Mouse (Mus musculus): Measurements from ENCODE around the gene Capza2.
A peak's percentile ranks its signal among the peaks of the same experiment; 100 is the strongest.

The Capza2 gene

GRCm38 (mm10) chr6:17635615-17636284 lies at the start of gene Capza2:
Gene Capza2, plus strand, starts transcription at chr6:17636234.
- no peak for DNase-seq (ENCODE audit: low spot score)

- peak; percentile 54 for DNase-seq (ENCODE audit: low spot score)
Observed at GRCm38 (mm10) chr6:17589049-17589952, 46.7 kb upstream of the Capza2 start.

GRCm38 (mm10) chr6:17589953-17590627 lies 45.9 kb upstream of the Capza2 start:
- no peak for DNase-seq (ENCODE audit: low spot score)

GRCm38 (mm10) chr6:17593971-17594370 lies 42.1 kb upstream of the Capza2 start:
- no peak for DNase-seq (ENCODE audit: low spot score)

GRCm38 (mm10) chr6:17595712-17596462 lies 40.1 kb upstream of the Capza2 start:
- no peak for DNase-seq (ENCODE audit: low spot score)

GRCm38 (mm10) chr6:17599373-17599772 lies 36.7 kb upstream of the Capza2 start:
- DNase-seq (ENCODE audit: low spot score) = no peak

- no peak for DNase-seq (ENCODE audit: low spot score)
Observed at GRCm38 (mm10) chr6:17601526-17601925, 34.5 kb upstream of the Capza2 start.

GRCm38 (mm10) chr6:17606915-17607314 lies 29.1 kb upstream of the Capza2 start:
- DNase-seq (ENCODE audit: low spot score) = no peak

GRCm38 (mm10) chr6:17611352-17612010 lies 24.6 kb upstream of the Capza2 start:
- no peak for DNase-seq (ENCODE audit: low spot score)

- no peak for DNase-seq (ENCODE audit: low spot score)
Observed at GRCm38 (mm10) chr6:17612652-17613051, 23.4 kb upstream of the Capza2 start.

GRCm38 (mm10) chr6:17620823-17621222 lies 15.2 kb upstream of the Capza2 start:
- DNase-seq (ENCODE audit: low spot score) = no peak

- DNase-seq (ENCODE audit: low spot score) = no peak
Observed at GRCm38 (mm10) chr6:17621436-17621835, 14.6 kb upstream of the Capza2 start.

GRCm38 (mm10) chr6:17628701-17629455 lies 7.2 kb upstream of the Capza2 start:
- no peak for DNase-seq (ENCODE audit: low spot score)

GRCm38 (mm10) chr6:17629756-17630155 lies 6.3 kb upstream of the Capza2 start:
- no peak for DNase-seq (ENCODE audit: low spot score)

- no peak for DNase-seq (ENCODE audit: low spot score)
Observed at GRCm38 (mm10) chr6:17631611-17632010, 4.4 kb upstream of the Capza2 start.

GRCm38 (mm10) chr6:17633819-17634218 lies 2.2 kb upstream of the Capza2 start:
- DNase-seq (ENCODE audit: low spot score) = no peak

- no peak for DNase-seq (ENCODE audit: low spot score)
Observed at GRCm38 (mm10) chr6:17634992-17635391, 1.0 kb upstream of the Capza2 start.

- DNase-seq (ENCODE audit: low spot score) = peak; percentile 80
Observed at GRCm38 (mm10) chr6:17636764-17637170, 733 bp downstream of the Capza2 start.

- no peak for DNase-seq (ENCODE audit: low spot score)
Observed at GRCm38 (mm10) chr6:17637205-17638203, 1.5 kb downstream of the Capza2 start.

All from ovary, postnatal 10 days (tissue).